29 mouse cellular contexts compared by ENCODE assay signal in the genomic region with DNA sequence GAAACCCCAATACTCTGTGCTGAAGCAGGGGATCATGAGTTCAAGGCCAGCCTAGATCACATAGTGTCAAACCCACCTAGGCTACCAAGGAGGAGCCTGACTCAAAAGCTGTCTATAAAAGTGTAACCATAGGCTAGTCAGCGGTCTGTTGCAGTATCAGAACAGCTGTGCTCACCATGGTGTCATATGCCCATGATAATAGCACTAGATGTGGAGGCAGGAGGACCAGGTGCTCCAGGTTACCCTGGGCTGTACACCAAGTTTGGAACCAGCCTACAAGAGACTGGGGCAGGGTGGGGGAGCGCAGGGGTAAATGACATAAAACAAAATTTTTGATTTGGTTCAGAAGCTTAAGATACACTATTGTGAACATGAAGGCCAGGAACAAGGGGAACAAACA. TPM values are rescaled to one million over a fixed set of nuclear protein-coding genes. Genes with fewer than 3 reads are reported as not detected.
A peak's percentile ranks its signal among the peaks of the same experiment; 100 is the strongest.
DNase-seq lines count a peak whose midpoint lies in the region; ATAC-seq and TF ChIP-seq lines count a peak whose summit lies in the region.
"Had no signal": no experiment of that assay in that cellular context is flagged by ENCODE, and none has a peak within 500 bp of the region (broad histone marks: within the 10 kb centered on the region; RNA-seq: fewer than 3 reads in every experiment).

No protein-coding gene starts in this region.

- no peaks in the 10 kb centered on the region for H3K9me3 ChIP-seq in intestine, embryonic 16.5 days (ENCODE audit: control insufficient read depth, low read length)
- no peaks in the 10 kb centered on the region for H3K9me3 ChIP-seq in intestine, postnatal 0 days (ENCODE audit: control insufficient read depth)
- no peaks in the 10 kb centered on the region for H3K9me3 ChIP-seq in liver, embryonic 13.5 days (replicated peaks)
- no peaks in the 10 kb centered on the region for H3K9me3 ChIP-seq in liver, embryonic 14.5 days (ENCODE audit: control insufficient read depth, low read length)
- H3K9me3 ChIP-seq in stomach, postnatal 0 days (ENCODE audit: control insufficient read depth, low read length), result no peaks in the 10 kb centered on the region
- H3K9me3 ChIP-seq: embryonic facial prominence, embryonic 12.5 days; heart, embryonic 12.5 days; kidney, embryonic 15.5 days; limb, embryonic 10.5 days; limb, embryonic 15.5 days had no signal

- no peaks in the 10 kb centered on the region for H3K4me1 ChIP-seq in intestine, embryonic 16.5 days (ENCODE audit: control insufficient read depth, insufficient read depth, low read length)
- H3K4me1 ChIP-seq in intestine, postnatal 0 days (replicated peaks; ENCODE audit: control insufficient read depth, insufficient read depth, low read length), result no peaks in the 10 kb centered on the region
- H3K4me1 ChIP-seq in liver, embryonic 13.5 days (replicated peaks), result peaks cover 7% of the 10 kb centered on the region
- H3K4me1 ChIP-seq in liver, embryonic 14.5 days (replicated peaks; ENCODE audit: control insufficient read depth in 2 of 2, insufficient read depth in 2 of 2, low read length in 1 of 2), result no peaks in the 10 kb centered on the region
- no peaks in the 10 kb centered on the region for H3K4me1 ChIP-seq in stomach, postnatal 0 days (replicated peaks; ENCODE audit: control insufficient read depth, insufficient read depth)

- H3K27me3 ChIP-seq in intestine, embryonic 16.5 days (replicated peaks; ENCODE audit: control insufficient read depth, insufficient read depth, low read length), result no peaks in the 10 kb centered on the region
- H3K27me3 ChIP-seq in intestine, postnatal 0 days (replicated peaks; ENCODE audit: control insufficient read depth, insufficient read depth, low read length), result no peaks in the 10 kb centered on the region
- no peaks in the 10 kb centered on the region for H3K27me3 ChIP-seq in liver, embryonic 13.5 days
- no peaks in the 10 kb centered on the region for H3K27me3 ChIP-seq in liver, embryonic 14.5 days (ENCODE audit: control insufficient read depth, insufficient read depth, low read length)
- H3K27me3 ChIP-seq in stomach, postnatal 0 days (ENCODE audit: control insufficient read depth, insufficient read depth, low read length), result no peaks in the 10 kb centered on the region
- H3K27me3 ChIP-seq: embryonic facial prominence, embryonic 12.5 days; heart, embryonic 12.5 days; kidney, embryonic 15.5 days; limb, embryonic 15.5 days had no signal

- no peak overlapping the region for H3K4me2 ChIP-seq in intestine, embryonic 16.5 days (ENCODE audit: low read depth, low read length)
- no peak overlapping the region for H3K4me2 ChIP-seq in intestine, postnatal 0 days (replicated peaks; ENCODE audit: low read depth)
- no peak overlapping the region for H3K4me2 ChIP-seq in liver, embryonic 13.5 days
- H3K4me2 ChIP-seq in liver, embryonic 14.5 days (ENCODE audit: low read depth), result no peak overlapping the region
- H3K4me2 ChIP-seq in stomach, postnatal 0 days (replicated peaks; ENCODE audit: low read depth), result no peak overlapping the region
- H3K4me2 ChIP-seq: embryonic facial prominence, embryonic 12.5 days; heart, embryonic 12.5 days; hindbrain, embryonic 14.5 days; kidney, embryonic 15.5 days; limb, embryonic 15.5 days had no signal

- no peak for DNase-seq in liver, embryonic 13.5 days
- DNase-seq in liver, result no peak
- no peak for DNase-seq in liver, embryonic 14.5 days (ENCODE audit: low read depth in 3 of 3, low spot score in 3 of 3)
- DNase-seq in stomach, postnatal 0 days (ENCODE audit: low spot score), result peak; percentile 12
- DNase-seq in retina, embryonic 14.5 days (ENCODE audit: low spot score), result no peak
- DNase-seq: adrenal gland, postnatal 25 days; cerebellum, adult 11-12 months; cerebellum, adult 9-11 months; embryo, embryonic 11 days; gastrocnemius, postnatal 14 days; heart, postnatal 4 days; layer of hippocampus, adult 9-11 months; lung, adult 2 months; lung, postnatal 10 days; right cerebral cortex, postnatal 4 days; thymus, adult 2 months; thymus, postnatal 36 days had no signal

- TF ChIP-seq EP300 in liver, embryonic 14.5 days (IDR thresholded peaks at IDR 0.05; ENCODE audit: low read depth), result no peak
- no peak for TF ChIP-seq EP300 in stomach, postnatal 0 days (optimal IDR thresholded peaks at IDR 0.05)

- H3K4me3 ChIP-seq in intestine, embryonic 16.5 days (ENCODE audit: low read length), result no peak overlapping the region
- H3K4me3 ChIP-seq in intestine, postnatal 0 days (ENCODE audit: low read depth, low read length), result no peak overlapping the region
- no peak overlapping the region for H3K4me3 ChIP-seq in liver, embryonic 13.5 days (replicated peaks)
- no peak overlapping the region for H3K4me3 ChIP-seq in liver, embryonic 14.5 days (ENCODE audit: insufficient read depth in 1 of 2, low read depth in 2 of 2, low read length in 2 of 2)
- H3K4me3 ChIP-seq in stomach, postnatal 0 days (ENCODE audit: low read depth, low read length), result no peak overlapping the region
- H3K4me3 ChIP-seq: embryonic facial prominence, embryonic 12.5 days; heart, embryonic 12.5 days; kidney, embryonic 15.5 days; limb, embryonic 10.5 days; limb, embryonic 15.5 days had no signal

- TF ChIP-seq CTCF in intestine, postnatal 0 days (IDR thresholded peaks at IDR 0.05; ENCODE audit: low read depth), result no peak
- no peak for TF ChIP-seq CTCF in liver, embryonic 14.5 days (IDR thresholded peaks at IDR 0.05; ENCODE audit: low read depth)
- no peak for TF ChIP-seq CTCF in stomach, postnatal 0 days (IDR thresholded peaks at IDR 0.05; ENCODE audit: low read depth)

- 98% methylated on average over 2 of the region's 2 CpGs for WGBS in intestine, embryonic 16.5 days
- 96% methylated on average over 2 of the region's 2 CpGs for WGBS in intestine, postnatal 0 days
- 88% methylated on average over 2 of the region's 2 CpGs for WGBS in liver, embryonic 13.5 days (ENCODE audit: insufficient replicate concordance)
- WGBS in liver, embryonic 14.5 days (ENCODE audit: insufficient replicate concordance), result 86% methylated on average over 2 of the region's 2 CpGs
- 98% methylated on average over 2 of the region's 2 CpGs for WGBS in stomach, postnatal 0 days

- ATAC-seq in intestine, embryonic 16.5 days, result 0 out of 2 replicates have a peak, but pooled peaks have one; percentile 51
- no peak for ATAC-seq in intestine, postnatal 0 days
- peak; percentile 41 for ATAC-seq in liver, embryonic 13.5 days (ENCODE audit: low read depth)
- ATAC-seq in liver, embryonic 14.5 days (ENCODE audit: insufficient read depth), result 0 out of 2 replicates have a peak, but pooled peaks have one; percentile 26
- peak; percentile 54; the same call in 1 of the 2 replicates for ATAC-seq in stomach, postnatal 0 days (ENCODE audit: low FRiP score, low TSS enrichment)
- ATAC-seq: forebrain, embryonic 14.5 days; inflammation-experienced regulatory T-cells, adult 6 months; midbrain, embryonic 16.5 days had no signal

- no peak overlapping the region for H3K27ac ChIP-seq in intestine, embryonic 16.5 days (ENCODE audit: low read length)
- no peak overlapping the region for H3K27ac ChIP-seq in intestine, postnatal 0 days (ENCODE audit: low read depth, low read length)
- no peak overlapping the region for H3K27ac ChIP-seq in liver, embryonic 13.5 days
- no peak overlapping the region for H3K27ac ChIP-seq in liver, embryonic 14.5 days
- no peak overlapping the region for H3K27ac ChIP-seq in stomach, postnatal 0 days (replicated peaks)
- H3K27ac ChIP-seq: embryonic facial prominence, embryonic 12.5 days; hindbrain, embryonic 14.5 days; kidney, embryonic 15.5 days; limb, embryonic 10.5 days; limb, embryonic 15.5 days; macrophage had no signal

- no peak overlapping the region for H3K9ac ChIP-seq in intestine, embryonic 16.5 days (ENCODE audit: low read depth, low read length)
- H3K9ac ChIP-seq in intestine, postnatal 0 days (ENCODE audit: low read depth, low read length), result no peak overlapping the region
- no peak overlapping the region for H3K9ac ChIP-seq in liver, embryonic 13.5 days
- H3K9ac ChIP-seq in liver, embryonic 14.5 days (replicated peaks), result no peak overlapping the region
- H3K9ac ChIP-seq in stomach, postnatal 0 days (ENCODE audit: low read length), result no peak overlapping the region
- H3K9ac ChIP-seq: embryonic facial prominence, embryonic 12.5 days; heart, embryonic 12.5 days; hindbrain, embryonic 14.5 days; kidney, embryonic 15.5 days; limb, embryonic 15.5 days had no signal

- H3K36me3 ChIP-seq in intestine, embryonic 16.5 days (ENCODE audit: control insufficient read depth, insufficient read depth, low read length), result peaks cover 19% of the 10 kb centered on the region
- peaks cover 58% of the 10 kb centered on the region for H3K36me3 ChIP-seq in intestine, postnatal 0 days (ENCODE audit: control insufficient read depth, insufficient read depth)
- H3K36me3 ChIP-seq in liver, embryonic 13.5 days, result peaks cover 69% of the 10 kb centered on the region
- H3K36me3 ChIP-seq in liver, embryonic 14.5 days (replicated peaks; ENCODE audit: control insufficient read depth, insufficient read depth, low read depth), result peaks cover 50% of the 10 kb centered on the region
- peaks cover 17% of the 10 kb centered on the region for H3K36me3 ChIP-seq in stomach, postnatal 0 days (ENCODE audit: control insufficient read depth, insufficient read depth, low read length)

RNA-seq across cellular contexts. Expression of a gene that starts 9.0 kb away (rescaled TPM):
- 371 and 401 TPM in 2 replicates for polyA plus RNA-seq in intestine, embryonic 16.5 days (2015; fragmentation: Nextera tagmentation; extraction: Ambion mirVana)
- polyA plus RNA-seq in intestine, postnatal 0 days (2015; fragmentation: Nextera tagmentation; extraction: Ambion mirVana), result 264 and 269 TPM in 2 replicates
- polyA plus RNA-seq in liver, embryonic 13.5 days (2015; fragmentation: Nextera tagmentation; extraction: Ambion mirVana), result 380 and 439 TPM in 2 replicates
- 20.9 and 40.1 TPM in 2 replicates for polyA plus RNA-seq in liver, embryonic 14.5 days (2012; rRNA removed)
- polyA plus RNA-seq in liver, embryonic 14.5 days (2014; fragmentation: Nextera tagmentation; extraction: Ambion mirVana), result 233 and 244 TPM in 2 replicates
- 297 and 316 TPM in 2 replicates for polyA plus RNA-seq in stomach, postnatal 0 days (2015; fragmentation: Nextera tagmentation; extraction: Ambion mirVana)

RNA-seq across cellular contexts. Expression of a gene that starts 14.4 kb away (rescaled TPM):
- 686 and 732 TPM in 2 replicates for polyA plus RNA-seq in intestine, embryonic 16.5 days (2015; fragmentation: Nextera tagmentation; extraction: Ambion mirVana)
- polyA plus RNA-seq in intestine, postnatal 0 days (2015; fragmentation: Nextera tagmentation; extraction: Ambion mirVana), result 511 and 531 TPM in 2 replicates
- polyA plus RNA-seq in liver, embryonic 13.5 days (2015; fragmentation: Nextera tagmentation; extraction: Ambion mirVana), result 599 and 646 TPM in 2 replicates
- polyA plus RNA-seq in liver, embryonic 14.5 days (2012; rRNA removed), result 160 and 272 TPM in 2 replicates
- 519 and 530 TPM in 2 replicates for polyA plus RNA-seq in liver, embryonic 14.5 days (2014; fragmentation: Nextera tagmentation; extraction: Ambion mirVana)
- polyA plus RNA-seq in stomach, postnatal 0 days (2015; fragmentation: Nextera tagmentation; extraction: Ambion mirVana), result 618 and 628 TPM in 2 replicates

RNA-seq across cellular contexts. Expression of a gene that starts 33.3 kb away (rescaled TPM):
- 3,551 and 3,599 TPM in 2 replicates for polyA plus RNA-seq in intestine, embryonic 16.5 days (2015; fragmentation: Nextera tagmentation; extraction: Ambion mirVana)
- 2,460 and 2,644 TPM in 2 replicates for polyA plus RNA-seq in intestine, postnatal 0 days (2015; fragmentation: Nextera tagmentation; extraction: Ambion mirVana)
- polyA plus RNA-seq in liver, embryonic 13.5 days (2015; fragmentation: Nextera tagmentation; extraction: Ambion mirVana), result 2,036 and 2,215 TPM in 2 replicates
- polyA plus RNA-seq in liver, embryonic 14.5 days (2012; rRNA removed), result 910 and 999 TPM in 2 replicates
- 1,823 and 1,877 TPM in 2 replicates for polyA plus RNA-seq in liver, embryonic 14.5 days (2014; fragmentation: Nextera tagmentation; extraction: Ambion mirVana)
- 2,044 and 2,075 TPM in 2 replicates for polyA plus RNA-seq in stomach, postnatal 0 days (2015; fragmentation: Nextera tagmentation; extraction: Ambion mirVana)

RNA-seq across cellular contexts. Expression of a gene that starts 34.8 kb away (rescaled TPM):
- polyA plus RNA-seq in intestine, embryonic 16.5 days (2015; fragmentation: Nextera tagmentation; extraction: Ambion mirVana), result 56.3 and 66.1 TPM in 2 replicates
- polyA plus RNA-seq in intestine, postnatal 0 days (2015; fragmentation: Nextera tagmentation; extraction: Ambion mirVana), result 18.7 and 22.1 TPM in 2 replicates
- 87.0 and 99.1 TPM in 2 replicates for polyA plus RNA-seq in liver, embryonic 13.5 days (2015; fragmentation: Nextera tagmentation; extraction: Ambion mirVana)
- polyA plus RNA-seq in liver, embryonic 14.5 days (2012; rRNA removed), result 26.3 and 42.0 TPM in 2 replicates
- polyA plus RNA-seq in liver, embryonic 14.5 days (2014; fragmentation: Nextera tagmentation; extraction: Ambion mirVana), result 78.2 and 84.1 TPM in 2 replicates
- polyA plus RNA-seq in stomach, postnatal 0 days (2015; fragmentation: Nextera tagmentation; extraction: Ambion mirVana), result 27.3 and 27.4 TPM in 2 replicates

RNA-seq across cellular contexts. Expression of a gene that starts 41.6 kb away (rescaled TPM):
- 9.6 and 10.1 TPM in 2 replicates for polyA plus RNA-seq in intestine, embryonic 16.5 days (2015; fragmentation: Nextera tagmentation; extraction: Ambion mirVana)
- 8.1 and 8.6 TPM in 2 replicates for polyA plus RNA-seq in intestine, postnatal 0 days (2015; fragmentation: Nextera tagmentation; extraction: Ambion mirVana)
- 5.8 and 6.7 TPM in 2 replicates for polyA plus RNA-seq in liver, embryonic 13.5 days (2015; fragmentation: Nextera tagmentation; extraction: Ambion mirVana)
- 9.5 TPM in 2 replicates for polyA plus RNA-seq in liver, embryonic 14.5 days (2012; rRNA removed)
- 9.1 and 10.3 TPM in 2 replicates for polyA plus RNA-seq in liver, embryonic 14.5 days (2014; fragmentation: Nextera tagmentation; extraction: Ambion mirVana)
- 5.5 and 7.9 TPM in 2 replicates for polyA plus RNA-seq in stomach, postnatal 0 days (2015; fragmentation: Nextera tagmentation; extraction: Ambion mirVana)
